Mouse (Mus musculus): ENCODE measurements around the gene Rxra.

- no peak for TF ChIP-seq GATA2 (IDR thresholded peaks at IDR 0.05; ENCODE audit: borderline replicate concordance, low read depth, low read length)
- TF ChIP-seq CTCF (IDR thresholded peaks at IDR 0.05; ENCODE audit: low read depth, low read length): no peak
- TF ChIP-seq GATA1 (IDR thresholded peaks at IDR 0.05; ENCODE audit: borderline replicate concordance, low read length): no peak
- TF ChIP-seq TAL1 (conservative IDR thresholded peaks at IDR 0.05; ENCODE audit: low read depth, low read length): peak; percentile 22; the same call in 1 of the 2 replicates
Measured at GRCm38 (mm10) chr2:27654321-27655232, 21.7 kb upstream of the Rxra start.
